Mouse (Mus musculus): Measurements from ENCODE around the gene Atf7ip. TPM values are rescaled to one million over a fixed set of nuclear protein-coding genes. Genes with fewer than 3 reads are reported as not detected.

Atf7ip gene
- polyA plus RNA-seq, 1 experiment = 6.8 TPM

DNA sequence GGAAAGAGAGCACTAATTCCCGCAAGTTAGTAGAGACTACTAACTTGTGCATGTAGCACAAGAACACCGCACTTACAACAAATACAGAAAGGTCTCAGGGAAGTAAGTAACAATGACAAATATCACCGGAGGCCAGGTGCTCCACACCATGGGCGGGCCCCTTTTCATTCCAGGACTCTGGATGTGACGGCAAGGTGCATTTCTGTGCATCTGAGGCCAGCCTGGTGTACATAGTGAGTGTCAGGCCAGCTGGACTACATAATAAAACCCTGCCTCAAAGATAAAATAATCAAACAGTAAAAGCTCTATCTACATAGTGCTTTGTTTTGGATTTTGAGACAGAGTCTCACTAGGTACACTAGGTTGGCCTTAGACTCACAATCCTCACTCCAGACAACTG is 123.7 kb downstream of the Atf7ip start:
- Histone ChIP-seq H3K79me3 (ENCODE audit: low read depth) (no peaks in the 10 kb centered on the region), H3K79me2 (ENCODE audit: control insufficient read depth, insufficient read depth) (no peaks in the 10 kb centered on the region), H3K27me3 (ENCODE audit: control insufficient read depth, insufficient read depth, insufficient read length) (no peaks in the 10 kb centered on the region), H3K4me3 (ENCODE audit: insufficient read depth, poor library complexity, severe bottlenecking) (no peak overlapping the region), H3K36me3 (ENCODE audit: control insufficient read depth, insufficient read depth) (no peaks in the 10 kb centered on the region), H3ac (ENCODE audit: control insufficient read depth, insufficient read length, low read depth) (no peak overlapping the region)
- no peak for TF ChIP-seq MAX (IDR thresholded peaks at IDR 0.05)
- no peak for TF ChIP-seq FOSL1 (IDR thresholded peaks at IDR 0.05; ENCODE audit: insufficient read depth, low read length, poor library complexity, severe bottlenecking)
- no peak for TF ChIP-seq USF1 (IDR thresholded peaks at IDR 0.05; ENCODE audit: low read depth)
- no peak for TF ChIP-seq CEBPB (IDR thresholded peaks at IDR 0.05; ENCODE audit: low read depth)
- TF ChIP-seq CTCF (IDR thresholded peaks at IDR 0.05; ENCODE audit: control insufficient read depth, insufficient read depth, insufficient read length) = no peak
- TF ChIP-seq MYOG (IDR thresholded peaks at IDR 0.05; ENCODE audit: control insufficient read depth, extremely low read depth, insufficient read length) = no peak
- no peak for TF ChIP-seq MYOD1 (IDR thresholded peaks at IDR 0.05; ENCODE audit: control insufficient read depth, insufficient read length, low read depth)

DNA sequence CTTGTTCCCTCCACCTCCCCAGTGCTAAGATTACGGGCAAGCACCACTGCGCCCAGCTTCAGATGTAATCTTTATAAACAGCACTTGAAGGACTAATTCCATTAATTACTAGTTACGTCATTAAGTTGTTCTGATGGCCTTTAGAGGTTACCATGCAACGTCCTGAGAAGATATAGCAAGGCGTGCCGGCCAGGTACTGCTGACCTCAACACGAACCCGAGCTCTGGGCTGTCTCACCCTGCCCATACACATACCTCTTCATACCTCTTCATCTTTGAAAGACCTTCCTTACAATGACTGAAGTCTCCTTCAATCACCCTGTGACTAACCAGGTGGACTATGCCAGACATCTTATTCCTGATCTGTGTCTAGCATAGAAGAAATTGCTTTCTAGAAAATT is 125.6 kb downstream of the Atf7ip start:
- Histone ChIP-seq H3K4me3 (ENCODE audit: insufficient read depth, poor library complexity, severe bottlenecking) (no peak overlapping the region), H3K27me3 (ENCODE audit: control insufficient read depth, insufficient read depth, insufficient read length) (no peaks in the 10 kb centered on the region), H3K79me3 (ENCODE audit: low read depth) (no peaks in the 10 kb centered on the region), H3K79me2 (ENCODE audit: control insufficient read depth, insufficient read depth) (no peaks in the 10 kb centered on the region), H3ac (ENCODE audit: control insufficient read depth, insufficient read length, low read depth) (no peak overlapping the region), H3K36me3 (ENCODE audit: control insufficient read depth, insufficient read depth) (no peaks in the 10 kb centered on the region)
- TF ChIP-seq USF1 (IDR thresholded peaks at IDR 0.05; ENCODE audit: low read depth) (no peak), CEBPB (IDR thresholded peaks at IDR 0.05; ENCODE audit: low read depth) (no peak), CTCF (IDR thresholded peaks at IDR 0.05; ENCODE audit: control insufficient read depth, insufficient read depth, insufficient read length) (no peak), FOSL1 (IDR thresholded peaks at IDR 0.05; ENCODE audit: insufficient read depth, low read length, poor library complexity, severe bottlenecking) (no peak), MYOG (IDR thresholded peaks at IDR 0.05; ENCODE audit: control insufficient read depth, extremely low read depth, insufficient read length) (no peak), MAX (IDR thresholded peaks at IDR 0.05) (no peak), MYOD1 (IDR thresholded peaks at IDR 0.05; ENCODE audit: control insufficient read depth, insufficient read length, low read depth) (no peak)

DNA sequence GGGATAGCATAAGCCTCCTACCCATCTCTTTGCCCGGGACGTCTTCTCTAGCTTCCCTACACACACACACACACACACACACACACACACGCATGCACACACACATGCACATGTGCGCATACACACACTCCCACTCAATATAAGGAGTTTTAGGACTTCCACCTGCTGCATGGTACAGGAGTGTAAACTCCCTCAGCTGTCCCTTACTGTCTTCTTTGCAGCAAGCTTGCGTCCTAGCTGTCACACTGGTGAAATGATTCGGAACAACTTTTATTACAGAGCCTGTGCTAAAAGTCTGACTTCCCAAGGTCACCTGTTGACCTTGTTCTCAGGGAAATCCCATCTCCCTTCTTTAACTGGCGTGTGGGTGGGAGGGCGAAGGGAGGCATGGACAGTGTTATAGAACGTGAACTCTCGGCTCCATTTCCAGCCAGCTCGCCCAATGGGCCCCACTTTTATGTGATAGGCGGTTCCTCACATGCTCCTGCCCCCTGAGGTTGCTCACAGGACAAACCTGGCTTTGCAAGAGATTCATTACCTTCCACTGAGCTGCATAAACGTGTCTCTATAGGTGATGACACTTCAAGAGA is 126.1 kb downstream of the Atf7ip start:
- no peak overlapping the region for H3ac ChIP-seq (ENCODE audit: control insufficient read depth, insufficient read length, low read depth)
- TF ChIP-seq MYOD1 (IDR thresholded peaks at IDR 0.05; ENCODE audit: control insufficient read depth, insufficient read length, low read depth) = no peak
- no peak for TF ChIP-seq CTCF (IDR thresholded peaks at IDR 0.05; ENCODE audit: control insufficient read depth, insufficient read depth, insufficient read length)
- no peak for TF ChIP-seq USF1 (IDR thresholded peaks at IDR 0.05; ENCODE audit: low read depth)
- no peak for TF ChIP-seq CEBPB (IDR thresholded peaks at IDR 0.05; ENCODE audit: low read depth)
- no peak for TF ChIP-seq MAX (IDR thresholded peaks at IDR 0.05)
- no peak for TF ChIP-seq MYOG (IDR thresholded peaks at IDR 0.05; ENCODE audit: control insufficient read depth, extremely low read depth, insufficient read length)
- no peak for TF ChIP-seq FOSL1 (IDR thresholded peaks at IDR 0.05; ENCODE audit: insufficient read depth, low read length, poor library complexity, severe bottlenecking)
- no peaks in the 10 kb centered on the region for H3K79me2 ChIP-seq (ENCODE audit: control insufficient read depth, insufficient read depth)
- no peaks in the 10 kb centered on the region for H3K27me3 ChIP-seq (ENCODE audit: control insufficient read depth, insufficient read depth, insufficient read length)
- no peaks in the 10 kb centered on the region for H3K36me3 ChIP-seq (ENCODE audit: control insufficient read depth, insufficient read depth)
- no peaks in the 10 kb centered on the region for H3K79me3 ChIP-seq (ENCODE audit: low read depth)
- H3K4me3 ChIP-seq (ENCODE audit: insufficient read depth, poor library complexity, severe bottlenecking) = no peak overlapping the region

DNA sequence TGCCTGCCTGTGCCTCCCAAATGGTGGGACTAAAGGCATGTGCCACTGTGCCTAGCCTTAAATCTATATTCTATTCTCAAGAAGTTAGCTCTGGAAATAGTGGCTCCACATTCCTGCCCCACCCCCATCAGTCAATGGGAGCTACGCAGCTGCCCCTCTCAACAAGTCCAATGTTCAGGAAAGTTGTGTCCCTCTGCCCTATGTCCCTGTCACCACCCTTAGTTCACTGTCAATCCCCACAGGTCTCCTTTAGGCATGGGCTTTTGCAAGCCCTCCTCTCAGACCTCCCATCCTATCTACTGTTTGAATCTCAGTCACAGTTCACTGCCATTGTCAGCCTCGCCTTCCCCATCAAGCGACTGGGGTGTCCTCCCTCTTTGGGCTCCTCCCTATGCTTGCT is 127.2 kb downstream of the Atf7ip start:
- TF ChIP-seq USF1 (IDR thresholded peaks at IDR 0.05; ENCODE audit: low read depth) = no peak
- no peaks in the 10 kb centered on the region for H3K36me3 ChIP-seq (ENCODE audit: control insufficient read depth, insufficient read depth)
- H3K79me3 ChIP-seq (ENCODE audit: low read depth) = no peaks in the 10 kb centered on the region
- no peaks in the 10 kb centered on the region for H3K27me3 ChIP-seq (ENCODE audit: control insufficient read depth, insufficient read depth, insufficient read length)
- no peaks in the 10 kb centered on the region for H3K79me2 ChIP-seq (ENCODE audit: control insufficient read depth, insufficient read depth)
- H3K4me3 ChIP-seq (ENCODE audit: insufficient read depth, poor library complexity, severe bottlenecking) = no peak overlapping the region
- no peak overlapping the region for H3ac ChIP-seq (ENCODE audit: control insufficient read depth, insufficient read length, low read depth)

DNA sequence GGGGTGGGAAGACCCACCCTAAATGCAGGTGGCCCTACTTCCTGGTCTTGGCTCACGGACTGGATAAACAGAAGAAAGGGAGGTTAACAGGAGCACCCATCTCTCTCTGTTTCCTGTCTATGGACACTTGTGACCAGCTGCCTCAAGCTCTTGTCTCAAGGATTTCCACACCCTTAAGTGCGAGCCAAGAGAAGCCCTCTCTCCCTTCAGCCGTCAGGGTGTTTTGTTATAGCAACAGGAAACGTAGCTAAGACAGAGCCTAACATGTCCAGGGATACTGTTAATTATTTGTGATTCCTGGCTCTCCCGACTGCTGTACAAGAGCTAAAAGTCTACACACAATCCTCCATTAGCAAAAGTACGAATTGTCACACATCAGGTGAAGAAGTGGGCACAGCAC is 127.8 kb downstream of the Atf7ip start:
- H3K27me3 ChIP-seq (ENCODE audit: control insufficient read depth, insufficient read depth, insufficient read length) = no peaks in the 10 kb centered on the region
- H3K79me3 ChIP-seq (ENCODE audit: low read depth) = no peaks in the 10 kb centered on the region
- no peak overlapping the region for H3ac ChIP-seq (ENCODE audit: control insufficient read depth, insufficient read length, low read depth)
- H3K4me3 ChIP-seq (ENCODE audit: insufficient read depth, poor library complexity, severe bottlenecking) = no peak overlapping the region
- H3K36me3 ChIP-seq (ENCODE audit: control insufficient read depth, insufficient read depth) = no peaks in the 10 kb centered on the region
- TF ChIP-seq USF1 (IDR thresholded peaks at IDR 0.05; ENCODE audit: low read depth) (no peak), MYOG (IDR thresholded peaks at IDR 0.05; ENCODE audit: control insufficient read depth, extremely low read depth, insufficient read length) (no peak)
- H3K79me2 ChIP-seq (ENCODE audit: control insufficient read depth, insufficient read depth) = no peaks in the 10 kb centered on the region

DNA sequence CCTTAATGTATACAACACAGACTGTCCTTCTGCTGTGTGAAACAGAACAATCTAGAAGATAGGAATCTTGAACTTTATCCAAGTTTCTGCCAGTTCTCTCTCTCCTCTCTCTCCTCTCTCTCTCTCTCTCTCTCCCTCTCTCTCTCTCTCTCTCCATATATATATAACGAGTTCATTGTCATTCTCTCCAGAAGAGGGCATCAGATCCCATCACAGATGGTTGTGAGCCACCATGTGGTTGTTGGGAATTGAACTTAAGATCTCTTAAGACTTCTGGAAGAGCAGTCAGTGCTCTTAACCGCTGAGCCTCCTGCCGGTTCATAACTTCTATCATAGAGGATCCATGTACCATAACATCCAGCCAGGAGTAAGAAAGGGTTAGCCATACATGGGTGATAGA is 129.0 kb downstream of the Atf7ip start:
- no peak overlapping the region for H3K4me3 ChIP-seq (ENCODE audit: insufficient read depth, poor library complexity, severe bottlenecking)
- no peaks in the 10 kb centered on the region for H3K27me3 ChIP-seq (ENCODE audit: control insufficient read depth, insufficient read depth, insufficient read length)
- no peak overlapping the region for H3ac ChIP-seq (ENCODE audit: control insufficient read depth, insufficient read length, low read depth)
- H3K36me3 ChIP-seq (ENCODE audit: control insufficient read depth, insufficient read depth) = no peaks in the 10 kb centered on the region
- no peaks in the 10 kb centered on the region for H3K79me2 ChIP-seq (ENCODE audit: control insufficient read depth, insufficient read depth)
- no peaks in the 10 kb centered on the region for H3K79me3 ChIP-seq (ENCODE audit: low read depth)
- TF ChIP-seq MYOG (IDR thresholded peaks at IDR 0.05; ENCODE audit: control insufficient read depth, extremely low read depth, insufficient read length) (no peak), MYOD1 (IDR thresholded peaks at IDR 0.05; ENCODE audit: control insufficient read depth, insufficient read length, low read depth) (no peak), FOSL1 (IDR thresholded peaks at IDR 0.05; ENCODE audit: insufficient read depth, low read length, poor library complexity, severe bottlenecking) (no peak), USF1 (IDR thresholded peaks at IDR 0.05; ENCODE audit: low read depth) (no peak), MAX (IDR thresholded peaks at IDR 0.05) (no peak), CEBPB (IDR thresholded peaks at IDR 0.05; ENCODE audit: low read depth) (no peak), CTCF (IDR thresholded peaks at IDR 0.05; ENCODE audit: control insufficient read depth, insufficient read depth, insufficient read length) (no peak)
